In the genomic region with DNA sequence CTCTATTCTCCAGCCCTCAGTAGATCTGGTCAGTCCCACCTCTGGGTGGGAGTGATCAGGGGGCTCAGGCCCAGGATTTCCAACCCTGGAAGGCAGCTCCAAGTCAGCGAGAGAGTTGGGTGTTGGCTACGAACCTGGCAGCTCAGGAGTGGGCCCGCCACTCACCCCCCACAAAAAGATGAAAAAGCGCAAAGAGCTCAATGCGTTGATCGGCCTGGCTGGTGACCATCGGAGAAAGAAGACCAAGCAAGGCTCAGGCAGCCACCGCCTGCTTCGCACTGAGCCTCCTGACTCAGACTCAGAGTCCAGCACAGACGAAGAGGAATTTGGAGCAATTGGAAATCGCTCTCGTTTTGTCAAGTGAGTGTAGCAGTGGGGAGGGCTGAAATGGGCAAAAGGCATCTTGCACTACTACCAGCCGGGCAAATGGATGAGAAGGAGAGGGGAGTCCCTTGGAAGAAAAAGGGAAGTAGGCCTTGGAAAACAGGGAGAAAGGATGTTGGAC, we compare ENCODE assay signal across 8 mouse cellular contexts. TPM values are rescaled to one million over a fixed set of nuclear protein-coding genes. Genes with fewer than 3 reads are reported as not detected.
DNase-seq lines count a peak whose midpoint lies in the region; ATAC-seq and TF ChIP-seq lines count a peak whose summit lies in the region.

No protein-coding gene starts in this region.

- WGBS in heart, adult 2 months, result 35% methylated on average over 13 of the region's 13 CpGs
- 53% methylated on average over 13 of the region's 13 CpGs for WGBS in forebrain, embryonic 12.5 days
- WGBS in limb, embryonic 12.5 days, result 42% methylated on average over 13 of the region's 13 CpGs

- peaks cover 4% of the 10 kb centered on the region for H3K4me1 ChIP-seq in heart, adult 2 months (ENCODE audit: control insufficient read depth, insufficient read depth, low read length)
- peaks cover 3% of the 10 kb centered on the region for H3K4me1 ChIP-seq in ES-Bruce4 (ENCODE audit: control insufficient read depth, insufficient read depth, low read length)
- H3K4me1 ChIP-seq in forebrain, embryonic 12.5 days, result peaks cover 20% of the 10 kb centered on the region
- H3K4me1 ChIP-seq in limb, embryonic 12.5 days (replicated peaks), result peaks cover 20% of the 10 kb centered on the region

- H3K4me3 ChIP-seq in heart, adult 2 months, result peak overlapping the region; percentile 84
- H3K4me3 ChIP-seq in ES-Bruce4 (ENCODE audit: low read depth, low read length), result peak overlapping the region; percentile 45
- H3K4me3 ChIP-seq in forebrain, embryonic 12.5 days (replicated peaks), result peak overlapping the region; percentile 83
- H3K4me3 ChIP-seq in limb, embryonic 12.5 days (replicated peaks), result peak overlapping the region; percentile 77

- H3K27me3 ChIP-seq in heart, adult 2 months (ENCODE audit: control insufficient read depth, insufficient read depth, low read length), result no peaks in the 10 kb centered on the region
- no peaks in the 10 kb centered on the region for H3K27me3 ChIP-seq in ES-Bruce4 (ENCODE audit: control insufficient read depth, insufficient read depth, low read length, poor library complexity, severe bottlenecking)
- H3K27me3 ChIP-seq in forebrain, embryonic 12.5 days, result peaks cover 13% of the 10 kb centered on the region; the same call in 1 of the 2 replicates
- peaks cover 8% of the 10 kb centered on the region; the same call in 1 of the 2 replicates for H3K27me3 ChIP-seq in limb, embryonic 12.5 days

- H3K36me3 ChIP-seq in heart, adult 2 months (ENCODE audit: control insufficient read depth, insufficient read depth, low read length), result peaks cover 11% of the 10 kb centered on the region
- peaks cover 12% of the 10 kb centered on the region for H3K36me3 ChIP-seq in ES-Bruce4 (ENCODE audit: control insufficient read depth, insufficient read depth, low read length, poor library complexity, severe bottlenecking)
- H3K36me3 ChIP-seq in forebrain, embryonic 12.5 days (replicated peaks), result peaks cover 28% of the 10 kb centered on the region
- H3K36me3 ChIP-seq in limb, embryonic 12.5 days, result peaks cover 31% of the 10 kb centered on the region

- H3K4me2 ChIP-seq in forebrain, embryonic 12.5 days, result peak overlapping the region; percentile 78
- H3K4me2 ChIP-seq in limb, embryonic 12.5 days, result peak overlapping the region; percentile 71

- no peaks in the 10 kb centered on the region for H3K9me3 ChIP-seq in ES-Bruce4 (replicated peaks; ENCODE audit: control insufficient read depth, insufficient read depth, low read length, poor library complexity, severe bottlenecking)
- no peaks in the 10 kb centered on the region for H3K9me3 ChIP-seq in forebrain, embryonic 12.5 days
- H3K9me3 ChIP-seq in limb, embryonic 12.5 days, result no peaks in the 10 kb centered on the region

- H3K9ac ChIP-seq in heart, adult 2 months (ENCODE audit: low read depth, low read length), result peak overlapping the region; percentile 85; the same call in 1 of the 2 replicates
- H3K9ac ChIP-seq in ES-Bruce4 (ENCODE audit: low read depth, poor library complexity, severe bottlenecking), result peak overlapping the region; percentile 79
- peak overlapping the region; percentile 85 for H3K9ac ChIP-seq in forebrain, embryonic 12.5 days
- peak overlapping the region; percentile 81 for H3K9ac ChIP-seq in limb, embryonic 12.5 days (replicated peaks)

- intact Hi-C loops in heart, adult 2 months (cut with DNase I), result loop anchor here (5.0 kb wide), 1 partner anchor 99 kb away; the partner anchor contains the start of gene Mknk1
- intact Hi-C loops in heart, postnatal 14 days (cut with DNase I), result loop anchor here (5.0 kb wide), 1 partner anchor 99 kb away; the partner anchor contains the start of gene Mknk1

- no peaks in the 10 kb centered on the region for H3K79me2 ChIP-seq in heart, adult 2 months (replicated peaks; ENCODE audit: control insufficient read depth, insufficient read depth, low read length)

- peak in 1 of 2 experiments; percentile 21 for DNase-seq in heart, adult 2 months
- DNase-seq in heart, postnatal 14 days, result no peak
- peak; percentile 18 to 66 for DNase-seq in spleen, postnatal 4 days (ENCODE audit: low spot score in 2 of 2)
- DNase-seq in urinary bladder, postnatal 36 days (ENCODE audit: low spot score in 2 of 2), result no peak
- no peak for DNase-seq in gastrocnemius, adult 8-10 months (ENCODE audit: low spot score in 2 of 2)

- TF ChIP-seq POLR2A in heart, adult 2 months (IDR thresholded peaks at IDR 0.05; ENCODE audit: insufficient read depth, low read depth, low read length), result no peak
- TF ChIP-seq POLR2A in ES-Bruce4 (IDR thresholded peaks at IDR 0.05; ENCODE audit: insufficient read depth, low read length), result no peak

- TF ChIP-seq EP300 in heart, adult 2 months (IDR thresholded peaks at IDR 0.05; ENCODE audit: insufficient read depth, low read depth, low read length), result no peak
- TF ChIP-seq EP300 in ES-Bruce4 (IDR thresholded peaks at IDR 0.05; ENCODE audit: insufficient read depth, low read depth, low read length), result no peak

- no peak for TF ChIP-seq CTCF in heart, adult 2 months (IDR thresholded peaks at IDR 0.05)
- TF ChIP-seq CTCF in ES-Bruce4 (IDR thresholded peaks at IDR 0.05; ENCODE audit: low read depth, low read length), result no peak

- no peak overlapping the region for H3K27ac ChIP-seq in heart, adult 2 months
- H3K27ac ChIP-seq in ES-Bruce4 (ENCODE audit: insufficient read depth, low read length), result no peak overlapping the region
- no peak overlapping the region for H3K27ac ChIP-seq in forebrain, embryonic 12.5 days
- no peak overlapping the region; the same call in 1 of the 2 replicates for H3K27ac ChIP-seq in limb, embryonic 12.5 days

- ATAC-seq in forebrain, embryonic 12.5 days (ENCODE audit: low FRiP score), result no peak
- no peak for ATAC-seq in limb, embryonic 12.5 days (ENCODE audit: insufficient number of reproducible peaks, insufficient read depth, low FRiP score, low TSS enrichment, low read depth)

RNA-seq across cellular contexts. Expression of gene Efcab14, which starts 1.0 kb away (rescaled TPM):
- total RNA-seq in heart, adult 2 months (2021), result 10 to 100 TPM; 38.7 to 40.1 TPM
- 20.4 and 34.4 TPM in 2 replicates for polyA plus RNA-seq in heart, adult 2 months (2012; rRNA removed)
- 10 to 100 TPM; 34.0 to 35.3 TPM for total RNA-seq in heart, postnatal 14 days (2021)
- polyA plus RNA-seq in ES-Bruce4 (2011; ENCODE audit: insufficient read depth, insufficient read length, low read depth, missing spikeins), result 33.9 and 35.7 TPM in 2 replicates
- polyA plus RNA-seq in forebrain, embryonic 12.5 days (2016; fragmentation: Nextera tagmentation; extraction: Ambion mirVana), result 34.1 and 35.0 TPM in 2 replicates
- polyA plus RNA-seq in limb, embryonic 12.5 days (2016; fragmentation: Nextera tagmentation; extraction: Ambion mirVana), result 31.9 and 35.2 TPM in 2 replicates
- total RNA-seq in gastrocnemius, adult 8-10 months (2022), result 10 to 100 TPM; 45.1 to 55.3 (median 52.5) TPM

RNA-seq across cellular contexts. Expression of gene Tex38, which starts 42.3 kb away (rescaled TPM):
- under 1 TPM; 0.39 to 0.94 TPM for total RNA-seq in heart, adult 2 months (2021)
- 0.47 and 1.2 TPM in 2 replicates for polyA plus RNA-seq in heart, adult 2 months (2012; rRNA removed)
- total RNA-seq in heart, postnatal 14 days (2021), result under 1 TPM in 1 of 2 experiments, not detected in 1; 0.39 TPM
- polyA plus RNA-seq in ES-Bruce4 (2011; ENCODE audit: insufficient read depth, insufficient read length, low read depth, missing spikeins), result not detected in 2 replicates
- 0.50 TPM in 1 of 2 replicates, not detected in the other for polyA plus RNA-seq in forebrain, embryonic 12.5 days (2016; fragmentation: Nextera tagmentation; extraction: Ambion mirVana)
- 0.36 TPM in 1 of 2 replicates, not detected in the other for polyA plus RNA-seq in limb, embryonic 12.5 days (2016; fragmentation: Nextera tagmentation; extraction: Ambion mirVana)
- total RNA-seq in gastrocnemius, adult 8-10 months (2022), result 1 to 10 TPM; 1.8 to 4.8 (median 3.5) TPM

RNA-seq across cellular contexts. Expression of gene Atpaf1, which starts 46.1 kb away (rescaled TPM):
- total RNA-seq in heart, adult 2 months (2021), result 10 to 100 TPM; 83.1 to 98.1 TPM
- 58.4 and 80.4 TPM in 2 replicates for polyA plus RNA-seq in heart, adult 2 months (2012; rRNA removed)
- total RNA-seq in heart, postnatal 14 days (2021), result 10 to 100 TPM; 60.6 to 63.0 TPM
- 35.2 and 35.7 TPM in 2 replicates for polyA plus RNA-seq in ES-Bruce4 (2011; ENCODE audit: insufficient read depth, insufficient read length, low read depth, missing spikeins)
- polyA plus RNA-seq in forebrain, embryonic 12.5 days (2016; fragmentation: Nextera tagmentation; extraction: Ambion mirVana), result 39.5 and 41.0 TPM in 2 replicates
- 65.5 and 68.7 TPM in 2 replicates for polyA plus RNA-seq in limb, embryonic 12.5 days (2016; fragmentation: Nextera tagmentation; extraction: Ambion mirVana)
- total RNA-seq in gastrocnemius, adult 8-10 months (2022), result 10 to 100 TPM; 48.3 to 67.5 (median 55.6) TPM

Comparison
In these comparisons a context has a peak if more than half of its experiments do, and no peak if none do; other contexts are left out.
1. DNase-seq: peak in spleen, postnatal 4 days (2 of 2); none in heart, postnatal 14 days (0 of 2), urinary bladder, postnatal 36 days (0 of 2) and gastrocnemius, adult 8-10 months (0 of 2).
2. Peak in every context shown above with its lines, with median percentiles within 50 percentile points of each other: H3K4me3 ChIP-seq and H3K9ac ChIP-seq.